In genomic region chr2:38983456-38983855, GRCm38 (mm10) we compare ENCODE assay signal across 16 mouse cellular contexts. TPM values are rescaled to one million over a fixed set of nuclear protein-coding genes. Genes with fewer than 3 reads are reported as not detected.
A peak's percentile ranks its signal among the peaks of the same experiment; 100 is the strongest.
DNase-seq lines count a peak whose midpoint lies in the region; ATAC-seq and TF ChIP-seq lines count a peak whose summit lies in the region.
"Had no signal": no experiment of that assay in that cellular context is flagged by ENCODE, and none has a peak within 500 bp of the region (broad histone marks: within the 10 kb centered on the region; RNA-seq: fewer than 3 reads in every experiment).

No protein-coding gene starts in this region.

- peaks cover 28% of the 10 kb centered on the region for H3K9me3 ChIP-seq in megakaryocyte, embryonic 14.5 days
- no peaks in the 10 kb centered on the region for H3K9me3 ChIP-seq in MEL (replicated peaks; ENCODE audit: insufficient read depth, low read length)
- H3K9me3 ChIP-seq: lung, embryonic 15.5 days; midbrain, embryonic 13.5 days had no signal

- TF ChIP-seq POLR2A in kidney, adult 2 months (IDR thresholded peaks at IDR 0.05; ENCODE audit: low read depth, low read length), result no peak
- TF ChIP-seq POLR2A in MEL (IDR thresholded peaks at IDR 0.05; ENCODE audit: control insufficient read depth in 1 of 2, insufficient read depth in 1 of 2, low read depth in 1 of 2, low read length in 2 of 2, poor library complexity in 1 of 2), result no peak

- no peaks in the 10 kb centered on the region for H3K79me2 ChIP-seq in MEL (ENCODE audit: control insufficient read depth, insufficient read depth, low read length, poor library complexity)

- no peak for ATAC-seq in megakaryocyte, adult 5-6 weeks (ENCODE audit: poor library complexity, severe bottlenecking)
- ATAC-seq: hindbrain, embryonic 16.5 days; midbrain, embryonic 13.5 days had no signal

- H3K9ac ChIP-seq in MEL (ENCODE audit: control insufficient read depth, low read depth, low read length, poor library complexity, severe bottlenecking), result no peak overlapping the region
- H3K9ac ChIP-seq: lung, embryonic 15.5 days; midbrain, embryonic 13.5 days had no signal

- no peaks in the 10 kb centered on the region for H3K4me1 ChIP-seq in kidney, adult 2 months (ENCODE audit: control insufficient read depth, insufficient read depth, low read length)
- H3K4me1 ChIP-seq in megakaryocyte, embryonic 14.5 days, result peaks cover 9% of the 10 kb centered on the region
- peaks cover 2 to 13% of the 10 kb centered on the region in 2 experiments; a peak in 3 of 4 replicates for H3K4me1 ChIP-seq in MEL (ENCODE audit: control insufficient read depth in 1 of 2, insufficient read depth in 2 of 2, low read length in 2 of 2)
- H3K4me1 ChIP-seq: lung, embryonic 15.5 days; midbrain, embryonic 13.5 days had no signal

- no peak overlapping the region for H3K27ac ChIP-seq in kidney, adult 2 months (ENCODE audit: insufficient read depth, low read depth, low read length)
- no peak overlapping the region for H3K27ac ChIP-seq in MEL (ENCODE audit: control insufficient read depth, low read depth, low read length)
- H3K27ac ChIP-seq: lung, embryonic 15.5 days; midbrain, embryonic 13.5 days had no signal

- DNase-seq in kidney, adult 2 months, result no peak
- no peak for DNase-seq in kidney, adult 11 months
- peak; percentile 51 for DNase-seq in MEL (ENCODE audit: low read depth, low spot score)
- peak; percentile 31 for DNase-seq in splenic B cell, adult 2 months (ENCODE audit: low read depth, low spot score)
- DNase-seq in frontal cortex, postnatal 14 days (ENCODE audit: low spot score in 2 of 2), result no peak
- DNase-seq: adrenal gland, postnatal 10 days; cerebellum, postnatal 10 days; heart, postnatal 10 days; kidney, postnatal 14 days; left cerebral cortex, postnatal 4 days; thymus, adult 18-20 months had no signal

- no peaks in the 10 kb centered on the region for H3K27me3 ChIP-seq in kidney, adult 2 months (replicated peaks; ENCODE audit: control insufficient read depth, insufficient read depth, low read length)
- H3K27me3 ChIP-seq in megakaryocyte, embryonic 14.5 days (replicated peaks), result peaks cover 13% of the 10 kb centered on the region
- H3K27me3 ChIP-seq in MEL (ENCODE audit: control insufficient read depth in 1 of 2, insufficient read depth in 2 of 2, low read length in 2 of 2), result no peaks in the 10 kb centered on the region; a peak in 3 of 4 replicates
- no peaks in the 10 kb centered on the region for H3K27me3 ChIP-seq in splenic B cell, adult 2 months (ENCODE audit: control insufficient read depth, insufficient read depth, low read length, poor library complexity, severe bottlenecking)
- H3K27me3 ChIP-seq: lung, embryonic 15.5 days; midbrain, embryonic 13.5 days had no signal

- TF ChIP-seq EP300 in MEL (IDR thresholded peaks at IDR 0.05; ENCODE audit: low read depth in 1 of 2, low read length in 2 of 2), result no peak

- peak; percentile 12; the same call in 1 of the 2 replicates for TF ChIP-seq RAD21 in MEL (IDR thresholded peaks at IDR 0.05; ENCODE audit: low read depth, low read length)

- H3K4me3 ChIP-seq in kidney, adult 2 months (ENCODE audit: insufficient read depth, low read depth, low read length), result no peak overlapping the region
- H3K4me3 ChIP-seq in megakaryocyte, embryonic 14.5 days (replicated peaks), result peak overlapping the region; percentile 6
- H3K4me3 ChIP-seq in MEL (ENCODE audit: control insufficient read depth in 1 of 2, insufficient read depth in 1 of 2, low read depth in 2 of 2, low read length in 2 of 2), result no peak overlapping the region
- H3K4me3 ChIP-seq: lung, embryonic 15.5 days; midbrain, embryonic 13.5 days had no signal

- WGBS in kidney, adult 2 months, result 97% methylated on average over 2 of the region's 2 CpGs

- TF ChIP-seq CTCF in kidney, adult 2 months (conservative IDR thresholded peaks at IDR 0.05; ENCODE audit: insufficient read depth, insufficient read length, low read depth, low read length), result 0 out of 2 replicates have a peak, but pooled peaks have one; percentile 10
- peak; percentile 43 to 72 (median 43) for TF ChIP-seq CTCF in MEL (IDR thresholded peaks at IDR 0.05 in 2 of 3, conservative IDR thresholded peaks at IDR 0.05 in 1 of 3; ENCODE audit: control insufficient read depth in 1 of 3, insufficient read depth in 1 of 3, low read depth in 2 of 3, low read length in 3 of 3, poor library complexity in 1 of 3, severe bottlenecking in 1 of 3)

- H3K36me3 ChIP-seq in kidney, adult 2 months (ENCODE audit: control insufficient read depth, insufficient read depth, low read length), result no peaks in the 10 kb centered on the region
- no peaks in the 10 kb centered on the region for H3K36me3 ChIP-seq in megakaryocyte, embryonic 14.5 days (replicated peaks; ENCODE audit: low read length)
- H3K36me3 ChIP-seq in MEL (ENCODE audit: control insufficient read depth in 1 of 2, insufficient read depth in 2 of 2, low read length in 2 of 2), result peaks cover 0 to 2% of the 10 kb centered on the region in 2 experiments; a peak in 2 of 4 replicates
- H3K36me3 ChIP-seq in splenic B cell, adult 2 months (ENCODE audit: control insufficient read depth, insufficient read depth, low read length, poor library complexity, severe bottlenecking), result no peaks in the 10 kb centered on the region
- H3K36me3 ChIP-seq: lung, embryonic 15.5 days; midbrain, embryonic 13.5 days had no signal

TF ChIP-seq in MEL, 35 proteins besides CTCF, POLR2A, EP300 and RAD21:
- no peak for TF ChIP-seq MAZ (IDR thresholded peaks at IDR 0.05; ENCODE audit: low read depth, low read length)
- peak; percentile 38 for TF ChIP-seq SMC3 (IDR thresholded peaks at IDR 0.05; ENCODE audit: low read depth, low read length)

RNA-seq across cellular contexts. Expression of gene Wdr38, which starts 13.8 kb away (rescaled TPM):
- polyA plus RNA-seq in kidney, adult 2 months (2012; rRNA removed), result 0.57 and 0.59 TPM in 2 replicates
- 0.44 TPM in 1 of 2 replicates, not detected in the other for polyA plus RNA-seq in megakaryocyte, embryonic 14.5 days (2012; ENCODE audit: insufficient read depth, low replicate concordance)
- total RNA-seq in megakaryocyte, adult 5-6 weeks (2015), result 0.29 and 0.34 TPM in 2 replicates
- 0.16 and 0.84 TPM in 2 replicates for total RNA-seq in megakaryocyte, adult 5-6 weeks (2017)
- total RNA-seq in MEL (2012; rRNA removed), result 0.49 and 0.77 TPM in 2 replicates
- under 1 TPM in 1 of 2 experiments, not detected in 1; 0.79 TPM for polyA plus RNA-seq in MEL (2012; ENCODE audit: insufficient read depth in 1 of 2, insufficient read length in 2 of 2, low read depth in 1 of 2, low replicate concordance in 2 of 2, missing spikeins in 1 of 2)

RNA-seq across cellular contexts. Expression of gene Arpc5l, which starts 21.7 kb away (rescaled TPM):
- polyA plus RNA-seq in kidney, adult 2 months (2012; rRNA removed), result 31.6 and 34.4 TPM in 2 replicates
- 83.7 and 123 TPM in 2 replicates for polyA plus RNA-seq in megakaryocyte, embryonic 14.5 days (2012; ENCODE audit: insufficient read depth, low replicate concordance)
- 65.4 and 69.5 TPM in 2 replicates for total RNA-seq in megakaryocyte, adult 5-6 weeks (2015)
- 38.7 and 49.5 TPM in 2 replicates for total RNA-seq in megakaryocyte, adult 5-6 weeks (2017)
- total RNA-seq in MEL (2012; rRNA removed), result 64.4 and 65.4 TPM in 2 replicates
- polyA plus RNA-seq in MEL (2012; ENCODE audit: insufficient read depth in 1 of 2, insufficient read length in 2 of 2, low read depth in 1 of 2, low replicate concordance in 2 of 2, missing spikeins in 1 of 2), result 10 to 100 TPM in 1 of 2 experiments, not detected in 1; 87.0 TPM

RNA-seq across cellular contexts. Expression of gene Rpl35, which starts 22.0 kb away (rescaled TPM):
- polyA plus RNA-seq in kidney, adult 2 months (2012; rRNA removed), result 105 and 184 TPM in 2 replicates
- 34.1 and 180 TPM in 2 replicates for polyA plus RNA-seq in megakaryocyte, embryonic 14.5 days (2012; ENCODE audit: insufficient read depth, low replicate concordance)
- 377 and 387 TPM in 2 replicates for total RNA-seq in megakaryocyte, adult 5-6 weeks (2015)
- 757 and 843 TPM in 2 replicates for total RNA-seq in megakaryocyte, adult 5-6 weeks (2017)
- 1,667 and 1,814 TPM in 2 replicates for total RNA-seq in MEL (2012; rRNA removed)
- polyA plus RNA-seq in MEL (2012; ENCODE audit: insufficient read depth in 1 of 2, insufficient read length in 2 of 2, low read depth in 1 of 2, low replicate concordance in 2 of 2, missing spikeins in 1 of 2), result 100 to 1,000 TPM in 1 of 2 experiments, not detected in 1; 930 TPM

RNA-seq across cellular contexts. Expression of gene Olfml2a, which starts 51.7 kb away (rescaled TPM):
- 0.98 and 1.2 TPM in 2 replicates for polyA plus RNA-seq in kidney, adult 2 months (2012; rRNA removed)
- not detected in 2 replicates for polyA plus RNA-seq in megakaryocyte, embryonic 14.5 days (2012; ENCODE audit: insufficient read depth, low replicate concordance)
- total RNA-seq in megakaryocyte, adult 5-6 weeks (2015), result 0.02 and 0.11 TPM in 2 replicates
- not detected in 2 replicates for total RNA-seq in megakaryocyte, adult 5-6 weeks (2017)
- 0.12 and 0.13 TPM in 2 replicates for total RNA-seq in MEL (2012; rRNA removed)
- under 1 TPM in 1 of 2 experiments, not detected in 1; 0.33 TPM for polyA plus RNA-seq in MEL (2012; ENCODE audit: insufficient read depth in 1 of 2, insufficient read length in 2 of 2, low read depth in 1 of 2, low replicate concordance in 2 of 2, missing spikeins in 1 of 2)

RNA-seq across cellular contexts. Expression of gene Nr6a1, which starts 56.0 kb away (rescaled TPM):
- polyA plus RNA-seq in kidney, adult 2 months (2012; rRNA removed), result 2.6 and 5.1 TPM in 2 replicates
- polyA plus RNA-seq in megakaryocyte, embryonic 14.5 days (2012; ENCODE audit: insufficient read depth, low replicate concordance), result 0.25 TPM in 1 of 2 replicates, not detected in the other
- 0.34 and 0.51 TPM in 2 replicates for total RNA-seq in megakaryocyte, adult 5-6 weeks (2015)
- total RNA-seq in megakaryocyte, adult 5-6 weeks (2017), result 0.92 and 3.7 TPM in 2 replicates
- 5.0 and 5.3 TPM in 2 replicates for total RNA-seq in MEL (2012; rRNA removed)
- 10 to 100 TPM; 10.2 to 22.8 TPM for polyA plus RNA-seq in MEL (2012; ENCODE audit: insufficient read depth in 1 of 2, insufficient read length in 2 of 2, low read depth in 1 of 2, low replicate concordance in 2 of 2, missing spikeins in 1 of 2)

Comparison
In these comparisons a context has a peak if more than half of its experiments do, and no peak if none do; other contexts are left out.
1. DNase-seq: peak in MEL (single experiment) and splenic B cell, adult 2 months (single experiment); none in kidney, adult 2 months (single experiment), kidney, adult 11 months (single experiment) and frontal cortex, postnatal 14 days (0 of 2).